Mouse (Mus musculus): ENCODE data around the gene Slc16a13.
"Not testable (repeated sequence)": the region's sequence is repeated elsewhere in the genome, so short reads cannot be mapped to it uniquely, and the experiment has no call there.

The Slc16a13 gene

GRCm38 (mm10) chr11:70171847-70172246 is 49.0 kb downstream of the Slc16a13 start:
- DNase-seq (ENCODE audit: low read depth, low spot score) = peak; percentile 65

DNA sequence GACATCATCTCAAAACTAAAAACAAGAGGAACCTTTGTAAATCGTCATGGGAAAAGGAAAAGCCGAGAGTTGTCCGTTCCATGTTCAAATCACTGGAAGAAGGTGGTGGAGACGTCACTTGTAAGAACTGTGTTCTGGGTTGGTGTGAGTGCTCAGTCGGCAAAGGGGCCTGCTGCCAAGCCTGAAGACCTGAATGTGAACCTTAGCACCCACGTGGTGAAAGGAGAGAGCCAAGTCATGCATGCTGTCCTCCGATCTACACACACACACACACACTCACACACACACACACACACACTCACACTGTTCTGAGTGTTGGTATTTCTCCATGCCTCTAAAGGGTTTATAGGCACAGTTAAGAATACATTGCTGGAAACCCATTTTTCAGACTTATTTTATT is 49.7 kb downstream of the Slc16a13 start:
- DNase-seq (ENCODE audit: low read depth, low spot score) = no peak

GRCm38 (mm10) chr11:70170291-70170690 is 50.6 kb downstream of the Slc16a13 start:
- DNase-seq (ENCODE audit: low read depth, low spot score) = no peak

DNA sequence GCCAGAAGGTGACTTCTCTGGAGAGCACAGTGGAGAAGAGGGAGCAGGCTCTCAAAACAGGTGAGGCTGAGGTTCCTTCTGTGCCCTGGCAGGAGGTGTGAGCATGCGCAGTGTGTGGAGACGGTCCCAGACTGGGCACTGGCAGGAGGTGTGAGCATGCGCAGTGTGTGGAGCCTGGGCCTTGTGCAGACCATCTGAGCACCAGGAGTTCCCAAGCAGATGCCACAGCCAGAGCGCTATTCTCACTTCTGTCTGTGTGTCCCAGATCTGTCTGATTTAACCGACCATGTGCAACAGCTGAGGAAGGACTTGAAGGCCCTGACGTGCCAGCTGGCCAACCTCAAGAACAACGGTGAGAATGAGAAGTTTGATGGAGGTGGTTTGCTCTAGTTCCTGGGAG is 51.4 kb downstream of the Slc16a13 start:
- DNase-seq (ENCODE audit: low read depth, low spot score) = not testable (repeated sequence)

DNA sequence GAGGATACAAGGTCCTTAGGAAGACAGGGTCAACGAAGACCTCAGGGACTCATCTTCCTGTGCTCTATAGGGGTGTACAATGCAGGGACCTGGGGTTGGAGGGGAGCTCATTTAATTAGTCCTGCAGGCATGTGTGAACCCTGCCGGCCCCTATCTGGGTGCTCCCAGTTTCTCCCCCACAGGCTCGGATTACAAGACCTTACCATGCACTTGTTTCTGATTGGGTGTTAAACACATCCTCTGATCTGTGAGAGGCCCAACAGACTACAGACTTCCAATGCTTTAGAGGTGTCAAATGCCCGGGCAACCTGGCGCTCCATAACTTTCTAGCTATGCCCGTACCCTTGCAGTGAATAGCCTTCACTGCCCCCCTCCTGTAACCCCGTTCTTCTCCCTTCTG is 52.7 kb downstream of the Slc16a13 start:
- DNase-seq (ENCODE audit: low read depth, low spot score) = no peak
